Mouse (Mus musculus): ENCODE results near the gene 1600014C10Rik. TPM values are rescaled to one million over a fixed set of nuclear protein-coding genes. Genes with fewer than 3 reads are reported as not detected.

1600014C10Rik gene
- 13.6 and 23.0 TPM in 2 replicates for polyA plus RNA-seq (2012; ENCODE audit: low replicate concordance)

GRCm38 (mm10) chr7:38182962-38183687 lies at the start of gene 1600014C10Rik:
1600014C10Rik (plus strand) TSS chr7:38183217.

GRCm38 (mm10) chr7:38227900-38228298 lies 44.9 kb downstream of the 1600014C10Rik start, which contains the start of gene Plekhf1:
Plekhf1 (minus strand) TSS chr7:38228016.

Other genes with a start within 250 kb of the 1600014C10Rik start
- 15.8 and 24.6 TPM in 2 replicates for gene Uri1, start 159.7 kb upstream of the 1600014C10Rik start, polyA plus RNA-seq (2012; ENCODE audit: low replicate concordance)
- 9.9 and 12.2 TPM in 2 replicates for gene Ccne1, start 75.7 kb upstream of the 1600014C10Rik start, polyA plus RNA-seq (2012; ENCODE audit: low replicate concordance)
- gene Plekhf1, start 44.8 kb downstream of the 1600014C10Rik start, polyA plus RNA-seq (2012; ENCODE audit: low replicate concordance), result 0.35 and 0.71 TPM in 2 replicates
- gene Pop4, start 88.2 kb downstream of the 1600014C10Rik start, polyA plus RNA-seq (2012; ENCODE audit: low replicate concordance), result 1.0 and 4.3 TPM in 2 replicates

Data from hematopoietic multipotent progenitor cell, adult 10-12 weeks (in vitro differentiated cells).